Mouse (Mus musculus) MEL (cell line): ENCODE data around the gene Klhdc4. TPM values are rescaled to one million over a fixed set of nuclear protein-coding genes. Genes with fewer than 3 reads are reported as not detected.

Experiments used
- DNase-seq: peaks from one replicate; pipeline ENCODE4 v3.0.0; 2011; ENCODE audit warnings: low read depth, low spot score
- H3K27ac ChIP-seq: 2 replicates; pipeline ENCODE4 v1.5.1; 2012; ENCODE audit warnings: low read depth, mild to moderate bottlenecking, control low read depth, low read length, moderate library complexity; ENCODE audit not compliant: control insufficient read depth
- H3K27me3 ChIP-seq, 2 experiments: fragments of 150-350 bp in 1 of 2; sonication (generic) in 1 of 2; 2 replicates each; pipeline ENCODE4 v1.6.1; 2012; ENCODE audit warnings: low read length in 2 of 2, mild to moderate bottlenecking in 2 of 2, improper control_type of control experiment in 1 of 2, moderate library complexity in 1 of 2; ENCODE audit not compliant: insufficient read depth in 2 of 2, control insufficient read depth in 1 of 2
- H3K36me3 ChIP-seq, 2 experiments: 2 replicates each; pipeline ENCODE4 v1.6.1; 2012 to 2014; ENCODE audit warnings: low read length in 2 of 2, improper control_type of control experiment in 1 of 2, inconsistent platforms in 1 of 2, mild to moderate bottlenecking in 1 of 2; ENCODE audit not compliant: insufficient read depth in 2 of 2, control insufficient read depth in 1 of 2
- H3K4me1 ChIP-seq, 2 experiments: fragments of 150-350 bp in 1 of 2; sonication (generic) in 1 of 2; 2 replicates each; pipeline ENCODE4 v1.6.1; 2012; ENCODE audit warnings: low read length in 2 of 2, improper control_type of control experiment in 1 of 2, mild to moderate bottlenecking in 1 of 2; ENCODE audit not compliant: insufficient read depth in 2 of 2, control insufficient read depth in 1 of 2
- H3K4me3 ChIP-seq, 2 experiments: fragments of 150-350 bp in 1 of 2; sonication (generic) in 1 of 2; 2 replicates each; pipeline ENCODE4 v1.5.1; 2012; ENCODE audit warnings: low read depth in 2 of 2, low read length in 2 of 2, mild to moderate bottlenecking in 2 of 2, moderate library complexity in 2 of 2, control low read depth in 1 of 2, improper control_type of control experiment in 1 of 2; ENCODE audit not compliant: control insufficient read depth in 1 of 2, insufficient read depth in 1 of 2
- H3K79me2 ChIP-seq: 2 replicates; pipeline ENCODE4 v1.6.1; 2012; ENCODE audit warnings: mild to moderate bottlenecking, low read length, moderate library complexity; ENCODE audit not compliant: control insufficient read depth, poor library complexity, insufficient read depth
- H3K9ac ChIP-seq: 2 replicates; pipeline ENCODE4 v1.6.1; 2012; ENCODE audit warnings: low read depth, mild to moderate bottlenecking, control low read depth, low read length, moderate library complexity; ENCODE audit not compliant: control insufficient read depth, poor library complexity, severe bottlenecking
- H3K9me3 ChIP-seq: fragments of 150-350 bp; sonication (generic); replicated peaks from 2 replicates; pipeline ENCODE4 v1.6.1; 2012; ENCODE audit warnings: mild to moderate bottlenecking, low read length, improper control_type of control experiment, moderate library complexity; ENCODE audit not compliant: insufficient read depth
- BHLHE40 ChIP-seq: IDR thresholded peaks from 2 replicates; pipeline ENCODE4 v1.6.1; 2012; ENCODE audit warnings: low read depth, mild to moderate bottlenecking, inconsistent platforms, low read length, improper control_type of control experiment, borderline replicate concordance
- CHD1 ChIP-seq: IDR thresholded peaks from 2 replicates; pipeline ENCODE4 v1.6.1; 2012; ENCODE audit warnings: low read depth, mild to moderate bottlenecking, inconsistent platforms, low read length, improper control_type of control experiment
- CTCF ChIP-seq, 3 experiments: IDR thresholded peaks in 2 of 3; conservative IDR thresholded peaks in 1 of 3; 2 replicates each; pipeline ENCODE4 v1.5.1; 2011 to 2012; ENCODE audit warnings: low read length in 3 of 3, low read depth in 2 of 3, mild to moderate bottlenecking in 2 of 3, improper control_type of control experiment in 1 of 3, inconsistent platforms in 1 of 3, mixed read lengths in 1 of 3, moderate library complexity in 1 of 3; ENCODE audit not compliant: control insufficient read depth in 1 of 3, insufficient read depth in 1 of 3, poor library complexity in 1 of 3, severe bottlenecking in 1 of 3
- E2F4 ChIP-seq: IDR thresholded peaks from 2 replicates; pipeline ENCODE4 v1.6.1; 2011; ENCODE audit warnings: low read depth, low read length, improper control_type of control experiment, borderline replicate concordance
- ELF1 ChIP-seq: IDR thresholded peaks from 2 replicates; pipeline ENCODE4 v1.6.1; 2014; ENCODE audit warnings: low read depth, mild to moderate bottlenecking, inconsistent platforms, low read length, improper control_type of control experiment, moderate library complexity
- EP300 ChIP-seq, 2 experiments: IDR thresholded peaks; 2 replicates each; pipeline ENCODE4 v1.6.1; 2011; ENCODE audit warnings: improper control_type of control experiment in 2 of 2, low read length in 2 of 2, low read depth in 1 of 2, mild to moderate bottlenecking in 1 of 2
- ETS1 ChIP-seq: IDR thresholded peaks from 2 replicates; pipeline ENCODE4 v1.6.1; 2012; ENCODE audit warnings: low read depth, mild to moderate bottlenecking, inconsistent platforms, low read length, improper control_type of control experiment, moderate library complexity
- GATA1 ChIP-seq: IDR thresholded peaks from 2 replicates; pipeline ENCODE4 v1.6.1; 2011; ENCODE audit warnings: low read depth, low read length, improper control_type of control experiment
- HCFC1 ChIP-seq: IDR thresholded peaks from 2 replicates; pipeline ENCODE4 v1.6.1; 2012; ENCODE audit warnings: low read depth, mild to moderate bottlenecking, inconsistent platforms, low read length, improper control_type of control experiment, moderate library complexity
- JUND ChIP-seq: IDR thresholded peaks from 2 replicates; pipeline ENCODE4 v1.6.1; 2011; ENCODE audit warnings: low read depth, mild to moderate bottlenecking, improper control_type of control experiment, low read length
- KAT2A ChIP-seq: conservative IDR thresholded peaks from 2 replicates; pipeline ENCODE4 v1.6.1; 2012; ENCODE audit warnings: low read depth, low read length, improper control_type of control experiment, inconsistent platforms
- MAFK ChIP-seq: IDR thresholded peaks from 2 replicates; pipeline ENCODE4 v1.6.1; 2011; ENCODE audit warnings: low read depth, mild to moderate bottlenecking, low read length, improper control_type of control experiment, borderline replicate concordance
- MAX ChIP-seq: IDR thresholded peaks from 2 replicates; pipeline ENCODE4 v1.6.1; 2011; ENCODE audit warnings: low read length, improper control_type of control experiment
- MAZ ChIP-seq: IDR thresholded peaks from 2 replicates; pipeline ENCODE4 v1.6.1; 2012; ENCODE audit warnings: low read depth, mild to moderate bottlenecking, inconsistent platforms, low read length, improper control_type of control experiment
- MEF2A ChIP-seq: IDR thresholded peaks from 2 replicates; pipeline ENCODE4 v1.6.1; 2014; ENCODE audit warnings: low read depth, mild to moderate bottlenecking, inconsistent platforms, low read length, improper control_type of control experiment; ENCODE audit not compliant: poor library complexity, insufficient replicate concordance, severe bottlenecking; ENCODE audit errors: extremely low read depth
- MXI1 ChIP-seq: IDR thresholded peaks from 2 replicates; pipeline ENCODE4 v1.6.1; 2011; ENCODE audit warnings: mild to moderate bottlenecking, low read depth, low read length, improper control_type of control experiment
- MYB ChIP-seq: IDR thresholded peaks from 2 replicates; pipeline ENCODE4 v1.6.1; 2011; ENCODE audit warnings: mild to moderate bottlenecking, low read depth, low read length, improper control_type of control experiment
- MYC ChIP-seq: IDR thresholded peaks from 2 replicates; pipeline ENCODE4 v1.6.1; 2011; ENCODE audit warnings: low read depth, mild to moderate bottlenecking, low read length, improper control_type of control experiment, moderate library complexity
- NELFE ChIP-seq: IDR thresholded peaks from 2 replicates; pipeline ENCODE4 v1.6.1; 2011; ENCODE audit warnings: low read depth, low read length, improper control_type of control experiment
- POLR2A ChIP-seq, 2 experiments: IDR thresholded peaks; 2 replicates each; pipeline ENCODE4 v1.6.1; 2011 to 2012; ENCODE audit warnings: low read length in 2 of 2, mild to moderate bottlenecking in 2 of 2, control low read depth in 1 of 2, improper control_type of control experiment in 1 of 2, low read depth in 1 of 2, moderate library complexity in 1 of 2; ENCODE audit not compliant: control insufficient read depth in 1 of 2, insufficient read depth in 1 of 2, poor library complexity in 1 of 2
- POLR2AphosphoS2 ChIP-seq: IDR thresholded peaks from 2 replicates; pipeline ENCODE4 v1.6.1; 2011; ENCODE audit warnings: low read length, improper control_type of control experiment
- RCOR1 ChIP-seq: IDR thresholded peaks from 2 replicates; pipeline ENCODE4 v1.6.1; 2012; ENCODE audit warnings: low read depth, mild to moderate bottlenecking, inconsistent platforms, low read length, improper control_type of control experiment
- SIN3A ChIP-seq: IDR thresholded peaks from 2 replicates; pipeline ENCODE4 v1.6.1; 2012; ENCODE audit warnings: low read length, improper control_type of control experiment, inconsistent platforms
- SMC3 ChIP-seq: IDR thresholded peaks from 2 replicates; pipeline ENCODE4 v1.6.1; 2011; ENCODE audit warnings: low read depth, low read length, improper control_type of control experiment
- TAL1 ChIP-seq: IDR thresholded peaks from 2 replicates; pipeline ENCODE4 v1.6.1; 2012; ENCODE audit warnings: mild to moderate bottlenecking, inconsistent platforms, low read length, moderate library complexity, mixed read lengths
- TBP ChIP-seq: IDR thresholded peaks from 2 replicates; pipeline ENCODE4 v1.8.0; 2011; ENCODE audit warnings: low read depth, low read length, improper control_type of control experiment
- TCF12 ChIP-seq: IDR thresholded peaks from 2 replicates; pipeline ENCODE4 v1.6.1; 2014; ENCODE audit warnings: low read depth, mild to moderate bottlenecking, inconsistent platforms, low read length, improper control_type of control experiment, moderate library complexity
- UBTF ChIP-seq: IDR thresholded peaks from 2 replicates; pipeline ENCODE4 v1.6.1; 2012; ENCODE audit warnings: low read depth, mild to moderate bottlenecking, inconsistent platforms, low read length, improper control_type of control experiment, moderate library complexity, borderline replicate concordance; ENCODE audit not compliant: insufficient read depth
- USF1 ChIP-seq: IDR thresholded peaks from 2 replicates; pipeline ENCODE4 v1.6.1; 2014; ENCODE audit warnings: low read depth, mild to moderate bottlenecking, inconsistent platforms, low read length, improper control_type of control experiment, moderate library complexity
- ZMIZ1 ChIP-seq: IDR thresholded peaks from 2 replicates; pipeline ENCODE4 v1.6.1; 2012; ENCODE audit warnings: low read depth, mild to moderate bottlenecking, inconsistent platforms, low read length, improper control_type of control experiment, moderate library complexity
- ZNF384 ChIP-seq: IDR thresholded peaks from 2 replicates; pipeline ENCODE4 v1.6.1; 2012; ENCODE audit warnings: low read depth, mild to moderate bottlenecking, inconsistent platforms, low read length, improper control_type of control experiment
- polyA plus RNA-seq, 2 experiments: library from polyadenylated mRNA; stranded (reverse) in 1 of 2; unstranded in 1 of 2; fragments of >175 nt in 1 of 2; fragments of >200 nt in 1 of 2; gene quantifications; 2 replicates each; pipeline versions ENCODE4 v1.2.1 to v1.2.4; 2012; ENCODE audit warnings: low replicate concordance in 2 of 2, low read depth in 1 of 2; ENCODE audit not compliant: insufficient read length in 2 of 2, insufficient read depth in 1 of 2, missing spikeins in 1 of 2
- total RNA-seq: library from RNA; depleted of rRNA; stranded (reverse); fragments of 300-350 nt; gene quantifications from 2 replicates; pipeline ENCODE4 v1.2.3, GENCODE M21; 2012; rRNA removed

Klhdc4 gene
- total RNA-seq (49.8 and 53.7 TPM in 2 replicates), polyA plus RNA-seq (10 to 100 TPM in 1 of 2 experiments, not detected in 1; 65.2 TPM)

DNA sequence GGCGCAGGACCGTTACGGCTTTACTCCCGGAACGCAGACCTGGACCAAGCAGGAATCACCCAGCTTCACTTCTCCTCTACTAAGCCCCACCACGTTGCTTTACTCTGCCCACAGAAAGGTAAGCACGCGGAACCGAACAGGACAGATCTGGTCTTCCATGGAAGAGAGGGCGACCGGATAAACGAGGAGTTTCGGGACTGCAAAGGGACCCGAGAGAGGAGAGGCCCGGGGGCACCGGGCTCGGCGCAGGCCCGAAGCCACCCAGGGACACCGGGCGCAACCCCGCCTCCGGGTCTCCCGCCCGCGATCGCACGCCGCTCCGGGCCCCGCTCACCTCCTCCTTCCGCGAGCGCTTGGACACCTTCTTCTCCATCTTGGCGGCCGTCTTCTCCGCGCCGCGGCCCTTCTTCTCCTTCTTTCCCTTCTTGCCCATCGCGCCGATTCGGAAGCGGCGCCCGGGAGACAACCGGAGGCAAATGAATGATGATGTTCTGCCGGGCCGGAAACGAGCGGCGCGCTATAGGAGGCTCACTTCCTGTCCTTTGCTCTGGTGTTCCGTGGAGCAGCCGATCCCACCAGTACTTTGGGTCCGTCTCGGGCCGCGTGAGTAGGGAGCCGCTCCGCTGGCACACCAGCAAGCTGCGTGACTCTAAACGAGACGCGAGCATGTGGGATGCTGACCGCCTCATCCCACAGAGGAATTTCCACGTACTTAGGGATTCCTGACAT, at the start of gene Klhdc4:
Gene Klhdc4, minus strand, starts transcription at position 522 of the 729 bp plus-strand sequence.
- Histone ChIP-seq H3K27me3 (no peaks in the 10 kb centered on the region), H3K79me2 (peaks cover 22% of the 10 kb centered on the region), H3K4me1 (peaks cover 4 to 17% of the 10 kb centered on the region in 2 experiments; a peak in 3 of 4 replicates), H3K9me3 (no peaks in the 10 kb centered on the region), H3K27ac (peak within 1 kb of the TSS; percentile 69)
- DNase-seq = peak; percentile 96
- TF ChIP-seq POLR2A (IDR thresholded peaks at IDR 0.05; ENCODE audit: control insufficient read depth in 1 of 2, insufficient read depth in 1 of 2, low read depth in 1 of 2, low read length in 2 of 2, poor library complexity in 1 of 2) (peak; percentile 46 to 89; a peak in 3 of 4 replicates), MAX (peak; percentile 90), MAFK (no peak), TBP (peak; percentile 80), JUND (no peak), E2F4 (no peak), CTCF (IDR thresholded peaks at IDR 0.05 in 2 of 3, conservative IDR thresholded peaks at IDR 0.05 in 1 of 3; ENCODE audit: control insufficient read depth in 1 of 3, insufficient read depth in 1 of 3, low read depth in 2 of 3, low read length in 3 of 3, poor library complexity in 1 of 3, severe bottlenecking in 1 of 3) (no peak), UBTF (0 out of 2 replicates have a peak, but pooled peaks have one; percentile 21), POLR2AphosphoS2 (peak; percentile 52; the same call in 1 of the 2 replicates), MEF2A (peak; percentile 50; the same call in 1 of the 2 replicates), RCOR1 (no peak), USF1 (peak; percentile 44; the same call in 1 of the 2 replicates), BHLHE40 (no peak), TCF12 (peak; percentile 83), MYC (peak; percentile 93), MAZ (0 out of 2 replicates have a peak, but pooled peaks have one; percentile 56), EP300 (IDR thresholded peaks at IDR 0.05; ENCODE audit: low read depth in 1 of 2, low read length in 2 of 2) (no peak; a peak in 1 of 4 replicates), TAL1 (no peak), HCFC1 (peak; percentile 98), KAT2A (peak; percentile 90), ZNF384 (peak; percentile 32; the same call in 1 of the 2 replicates), SIN3A (peak; percentile 96), NELFE (peak; percentile 85), ZMIZ1 (peak; percentile 32; the same call in 1 of the 2 replicates), MYB (peak; percentile 5; the same call in 1 of the 2 replicates), SMC3 (no peak), MXI1 (peak; percentile 95), CHD1 (no peak), ELF1 (peak; percentile 70), GATA1 (no peak), ETS1 (peak; percentile 45; the same call in 1 of the 2 replicates)
- TF ChIP-seq, all 39 proteins: peak for 20
- Histone ChIP-seq H3K4me3 (peak within 1 kb of the TSS; percentile 74 to 75), H3K9ac (peak within 1 kb of the TSS; percentile 81), H3K36me3 (0 out of 4 replicates have a peak, but pooled peaks cover 0 to 2% of the 10 kb centered on the region in 2 experiments)
